Mouse (Mus musculus) CD4-positive helper T cell, adult 2 months (primary cell): ENCODE measurements around the gene Chrm3.
A peak's percentile ranks its signal among the peaks of the same experiment; 100 is the strongest.

Experiments
- DNase-seq: peaks from one replicate; pipeline ENCODE4 v3.0.0-alpha.2; 2012; ENCODE audit warnings: low read depth, missing footprints, low spot score

Gene Chrm3

DNA sequence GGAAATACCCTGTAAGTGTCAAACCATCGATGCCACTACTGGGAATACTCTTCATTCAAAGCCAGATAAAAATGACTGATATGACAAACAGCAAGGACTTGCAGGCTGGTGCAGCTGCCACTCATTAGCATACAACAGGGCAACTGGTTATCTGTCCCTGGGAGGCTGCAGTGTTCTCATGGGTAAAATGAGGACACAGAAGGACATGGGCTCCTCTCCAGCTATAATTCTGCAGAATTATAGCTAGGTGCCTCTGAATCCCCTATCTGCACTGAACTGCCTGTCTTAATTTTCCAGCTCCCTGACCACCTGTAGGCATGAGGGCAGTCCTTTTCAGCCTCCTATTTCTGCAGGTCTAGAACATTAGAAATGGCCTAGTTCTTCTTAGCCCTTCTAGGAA lies 463.4 kb downstream of the Chrm3 start:
- DNase-seq: no peak

DNA sequence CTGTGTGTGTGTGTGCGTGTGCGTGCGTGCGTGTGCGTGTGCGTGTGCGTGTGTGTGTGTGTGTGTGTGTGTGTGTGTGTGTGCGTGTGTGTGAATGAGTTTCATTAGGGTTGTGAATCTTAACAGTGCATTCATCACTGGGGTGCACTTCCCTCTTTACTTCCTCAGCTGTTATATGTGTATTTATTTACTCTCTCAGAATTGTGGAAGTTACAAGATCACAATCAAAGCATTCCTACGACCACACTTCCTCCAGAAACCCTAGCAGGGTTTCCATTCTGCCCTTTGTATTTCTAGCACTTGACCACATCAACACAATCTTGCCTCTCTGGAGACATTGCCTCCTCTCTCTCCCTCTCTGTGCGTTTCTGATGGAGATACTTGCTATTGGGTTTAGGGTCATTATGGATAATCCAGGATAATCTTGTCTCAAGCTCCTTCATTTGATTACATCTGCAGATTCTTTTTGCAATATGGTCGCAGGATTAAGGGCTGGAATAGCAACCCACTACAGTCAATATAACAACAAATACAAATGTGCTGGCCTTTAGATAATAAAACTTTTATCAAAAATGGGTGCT lies 465.5 kb downstream of the Chrm3 start:
- DNase-seq: no peak

DNA sequence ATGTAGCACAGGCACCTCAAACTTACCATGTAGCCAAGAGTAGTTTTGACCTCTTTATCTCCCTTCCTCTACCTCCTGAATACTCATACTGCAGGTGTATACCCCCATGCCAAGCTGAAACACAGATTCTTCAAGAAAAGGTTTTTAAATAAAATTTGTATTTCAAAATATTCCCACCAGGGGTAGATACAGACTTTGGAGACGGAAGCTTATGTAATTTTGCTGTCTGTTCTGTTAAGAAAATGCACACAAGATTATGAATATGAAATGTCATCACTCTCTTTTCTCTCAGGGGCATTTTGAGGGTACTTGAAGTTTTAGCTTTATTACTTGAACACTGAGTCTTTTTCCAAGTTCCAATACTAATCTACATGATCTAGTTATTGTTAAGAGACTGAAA lies 469.6 kb downstream of the Chrm3 start:
- DNase-seq: no peak

DNA sequence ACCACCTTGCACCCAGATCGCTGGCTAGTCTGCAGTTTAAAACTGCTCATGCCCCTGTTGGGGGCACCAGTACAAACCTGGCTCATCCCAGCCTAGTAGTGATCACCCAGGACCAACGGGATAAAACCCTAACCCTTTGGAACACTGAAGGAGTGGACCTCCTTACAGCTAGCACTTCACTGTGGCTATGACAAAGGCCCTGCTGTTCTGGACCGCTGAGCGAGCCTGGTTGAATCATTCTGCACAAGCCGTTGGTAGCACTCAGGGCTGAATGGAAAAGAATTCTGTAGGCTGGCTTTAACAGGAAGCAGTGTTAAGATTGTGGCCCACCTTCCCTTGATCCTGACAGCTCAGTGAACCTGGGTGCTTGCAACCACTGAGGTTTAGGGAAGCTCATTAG lies 470.2 kb downstream of the Chrm3 start:
- no peak for DNase-seq

DNA sequence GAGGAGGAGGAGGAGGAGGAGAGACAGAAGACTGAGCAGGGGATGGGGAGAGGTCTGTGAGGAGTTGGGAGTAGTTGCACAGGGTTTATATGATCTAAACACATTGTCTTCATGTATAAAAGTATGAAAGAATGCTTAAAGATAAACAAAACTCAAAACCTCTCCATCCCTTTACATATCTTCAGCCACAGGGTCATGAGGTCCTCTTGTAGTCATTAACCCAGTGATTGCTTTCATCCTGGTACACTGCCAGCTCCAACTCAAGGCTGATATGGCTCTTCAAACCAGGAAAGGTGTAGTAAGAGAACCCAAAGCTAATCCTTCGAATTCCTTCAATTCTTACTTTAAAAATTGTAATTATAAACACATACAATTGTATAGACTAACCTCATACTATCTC lies 470.7 kb downstream of the Chrm3 start:
- no peak for DNase-seq

DNA sequence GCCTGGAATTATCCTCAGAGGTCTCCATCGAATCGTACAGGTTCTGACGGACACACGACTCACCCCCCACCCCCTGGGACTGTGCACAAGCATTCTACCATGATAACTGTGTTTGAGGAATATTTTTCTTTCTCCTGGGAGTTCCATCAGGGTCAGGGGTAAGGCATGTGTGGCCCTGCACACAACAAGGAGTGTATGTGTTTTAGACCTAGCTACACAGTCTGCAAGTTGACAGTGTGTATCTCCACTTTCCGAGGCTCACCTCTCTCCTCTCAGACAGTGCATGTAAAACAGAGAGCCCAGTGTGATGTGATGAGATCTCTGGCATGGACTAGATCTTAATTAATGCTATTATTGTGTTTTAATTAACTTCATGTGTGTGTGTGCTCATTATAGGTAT lies 472.4 kb downstream of the Chrm3 start:
- DNase-seq: no peak

DNA sequence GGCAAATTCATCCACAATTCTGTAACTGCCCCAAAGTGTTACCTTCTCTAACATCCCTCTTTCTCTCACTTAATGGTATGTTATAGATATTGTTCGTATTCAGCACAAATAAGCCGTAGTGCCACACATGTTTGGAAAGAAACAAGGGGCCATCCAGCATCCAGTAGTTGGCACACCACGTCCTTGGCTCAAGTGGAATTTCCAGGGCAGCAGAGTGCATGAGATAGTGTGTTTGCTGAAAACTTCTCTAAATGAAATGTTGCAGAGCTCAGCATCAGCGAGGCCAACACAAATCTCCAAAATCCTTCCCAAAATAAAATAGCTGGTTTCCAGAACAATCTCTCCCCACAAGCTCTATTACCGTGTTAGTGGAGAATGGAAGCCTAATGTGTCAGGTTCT lies 473.4 kb downstream of the Chrm3 start:
- no peak for DNase-seq

DNA sequence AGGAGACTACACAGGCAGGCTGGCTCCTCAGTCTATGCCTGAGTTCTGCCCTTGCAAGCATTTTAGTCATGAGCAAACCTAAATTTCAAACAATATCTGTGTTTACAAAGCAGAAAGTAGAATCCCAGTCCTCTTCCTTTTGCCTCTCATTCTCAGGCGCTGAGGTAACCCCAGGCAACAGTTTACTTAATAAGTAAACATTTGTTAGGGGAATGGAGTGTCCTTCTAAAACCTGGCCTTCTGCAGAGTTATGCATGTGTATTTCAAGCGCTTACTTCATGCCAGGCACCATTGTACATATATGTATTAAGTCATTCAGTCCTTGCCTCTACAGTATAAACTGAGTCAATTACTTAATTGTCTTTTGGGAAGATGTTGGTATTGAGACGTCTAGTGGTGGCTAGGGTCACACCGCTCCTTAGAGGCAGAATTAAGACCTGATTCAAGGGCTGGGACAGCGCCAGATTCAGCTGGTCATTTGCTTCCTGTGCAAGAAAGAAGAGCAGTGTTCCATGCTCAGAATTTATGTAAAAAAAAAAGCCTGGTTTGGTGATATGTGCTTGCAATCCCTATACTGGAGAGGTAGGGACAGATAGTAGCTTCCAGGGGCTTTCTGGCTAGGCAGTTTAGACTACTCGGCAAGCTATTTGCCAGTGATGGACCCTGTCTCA lies 474.0 kb downstream of the Chrm3 start:
- no peak for DNase-seq

DNA sequence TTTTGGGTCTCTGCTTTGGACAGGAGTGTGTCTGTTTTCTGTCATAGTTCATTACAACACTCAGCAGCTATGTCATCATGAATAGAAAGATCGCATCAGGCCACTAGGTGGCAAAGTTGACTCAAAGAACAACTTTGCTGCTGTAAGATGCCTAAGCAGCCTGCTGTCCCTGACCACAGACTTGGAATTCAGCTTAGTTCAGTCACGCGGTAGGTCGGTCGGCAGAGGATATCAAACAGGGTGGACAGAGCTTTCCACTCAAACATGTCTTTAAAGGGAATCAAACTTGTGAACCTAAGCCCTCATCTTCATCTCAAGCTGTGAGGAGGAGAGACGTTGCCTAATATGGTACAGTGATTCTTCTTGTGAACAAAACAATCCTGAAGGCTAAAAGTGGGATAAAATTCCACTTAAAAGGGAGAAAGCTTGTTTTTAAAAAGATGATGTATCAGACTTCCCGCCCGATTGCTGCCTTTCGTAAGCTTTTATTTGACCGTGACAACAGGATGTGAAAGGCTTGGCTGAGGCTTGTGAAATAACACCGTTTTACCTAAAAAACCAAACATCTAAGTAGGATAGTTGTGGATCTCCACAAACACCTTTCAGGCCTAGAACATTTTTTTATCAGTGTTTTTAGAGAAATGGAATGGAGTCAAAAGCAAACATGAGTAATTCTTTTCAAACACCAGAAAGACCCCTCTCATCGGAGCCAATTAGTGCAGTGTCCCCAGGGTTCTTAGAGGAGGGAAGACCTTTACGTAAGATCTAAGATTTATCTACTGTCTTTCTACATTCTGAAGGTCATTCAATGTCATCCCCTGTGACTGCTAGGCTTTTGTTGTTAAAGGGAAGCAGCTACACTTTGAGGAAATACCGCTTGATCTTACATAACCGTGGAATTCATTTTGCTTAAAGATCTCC lies 478.0 kb downstream of the Chrm3 start:
- DNase-seq: peak; percentile 57

DNA sequence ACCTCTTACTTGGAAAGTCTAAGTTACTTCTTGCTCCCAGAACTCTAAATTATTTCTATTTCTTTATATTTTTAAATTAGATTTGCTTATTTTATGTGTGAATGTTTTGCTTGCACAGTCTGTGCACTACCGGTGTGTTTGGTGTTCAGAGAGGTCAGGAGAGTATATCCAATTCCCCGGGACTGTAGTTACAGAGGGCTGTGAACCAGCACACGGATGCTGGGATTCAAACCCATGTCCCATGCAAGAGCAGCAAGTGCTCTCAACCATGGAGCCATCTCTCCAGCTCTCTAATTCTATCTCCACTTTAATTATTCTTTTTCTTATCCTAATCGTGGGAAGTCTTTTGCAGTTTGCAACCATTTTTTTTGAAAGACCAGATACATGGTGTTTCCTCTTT lies 478.7 kb downstream of the Chrm3 start:
- no peak for DNase-seq

DNA sequence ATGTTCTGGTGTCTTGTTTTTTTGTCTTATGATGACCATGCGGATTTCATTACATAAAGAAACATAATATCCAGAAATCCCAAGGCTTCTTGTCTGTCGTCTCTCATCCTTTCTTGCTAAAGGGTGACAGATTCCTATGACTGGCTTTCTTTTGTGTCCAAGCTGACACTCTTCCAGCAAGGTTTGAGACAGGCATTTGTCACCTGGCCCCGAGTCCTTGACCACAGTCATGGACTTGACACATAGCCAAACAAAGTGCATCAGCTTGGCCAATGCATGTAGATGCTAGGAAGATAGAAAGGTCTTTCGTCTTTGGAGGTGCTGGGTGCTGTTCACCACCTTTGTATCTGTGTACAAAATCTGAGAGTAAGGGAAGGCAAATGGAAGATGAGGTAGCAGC lies 480.2 kb downstream of the Chrm3 start:
- no peak for DNase-seq

DNA sequence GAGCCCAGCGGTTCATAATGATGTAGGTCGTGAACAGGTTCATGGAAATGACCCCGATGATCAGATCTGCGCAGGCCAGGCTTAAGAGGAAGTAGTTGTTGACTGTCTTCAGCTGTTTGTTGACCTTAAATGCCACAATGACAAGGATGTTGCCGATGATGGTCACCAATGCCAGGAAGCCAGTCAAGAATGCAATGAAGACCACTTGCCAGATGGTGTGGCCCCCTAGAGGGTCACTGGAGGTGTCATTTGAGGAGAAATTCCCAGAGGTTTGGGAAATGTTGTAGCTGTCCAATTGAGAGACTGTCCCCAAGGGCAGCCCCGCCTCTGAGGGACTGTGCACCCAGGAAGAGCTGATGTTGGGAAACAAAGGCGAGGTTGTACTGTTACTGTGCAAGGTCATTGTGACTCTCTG lies 482.0 kb downstream of the Chrm3 start:
- DNase-seq: no peak

DNA sequence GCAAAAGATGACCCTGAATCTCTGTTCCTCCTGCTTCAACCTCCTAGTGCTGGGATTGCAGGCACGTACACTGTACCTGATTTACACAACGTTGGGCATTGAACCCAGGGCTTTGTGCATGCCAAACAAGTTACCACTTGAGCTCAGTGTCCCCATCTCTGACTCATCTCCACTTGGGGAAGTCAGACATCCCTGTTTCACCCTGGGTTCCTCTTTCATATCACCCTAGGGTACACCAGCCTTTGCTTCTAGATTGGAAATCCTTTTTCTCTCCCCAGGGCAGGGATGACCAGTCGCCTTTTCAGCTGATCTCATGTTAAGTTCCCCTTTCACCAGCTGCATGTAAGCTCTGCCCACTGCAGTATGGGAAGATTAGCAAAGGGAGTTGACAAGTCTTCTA lies 487.3 kb downstream of the Chrm3 start:
- DNase-seq: no peak

DNA sequence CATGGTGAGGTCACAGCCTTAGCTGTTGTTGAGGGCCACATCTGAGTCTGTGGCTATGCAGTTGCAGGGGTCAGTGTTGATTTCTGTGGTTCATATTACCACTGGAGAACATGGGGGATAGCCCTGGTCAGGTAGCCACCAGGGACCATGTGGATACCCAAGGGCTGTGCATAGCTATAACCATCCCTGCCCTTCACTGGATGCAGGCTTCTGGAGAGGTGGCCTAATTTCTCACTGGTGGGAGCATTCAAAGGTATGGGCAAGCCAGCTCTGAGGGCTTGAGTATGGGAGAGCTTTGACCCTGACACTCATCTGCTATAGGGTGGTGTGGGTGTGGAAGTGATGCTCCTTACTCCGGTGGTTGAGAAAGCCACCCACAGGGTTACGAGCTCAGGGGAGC lies 494.5 kb downstream of the Chrm3 start:
- DNase-seq: no peak

DNA sequence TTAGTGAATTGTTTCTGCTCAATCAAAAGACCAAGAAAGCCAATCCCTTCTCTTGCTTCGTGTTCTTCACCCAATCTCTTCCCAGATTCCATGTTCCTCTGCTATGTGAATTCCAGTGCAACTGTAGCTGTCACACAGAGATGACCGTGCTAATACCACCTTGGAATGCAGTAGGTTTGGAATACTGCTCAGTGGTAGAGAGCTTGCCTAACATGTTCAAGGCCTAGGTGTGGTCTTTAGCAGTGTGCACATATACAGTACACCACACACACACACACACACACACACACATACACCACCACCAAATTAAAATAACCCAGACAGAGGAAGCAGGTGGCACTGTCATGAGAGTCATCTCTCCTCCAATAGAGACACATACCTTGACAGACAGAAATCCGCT lies 513.1 kb downstream of the Chrm3 start:
- no peak for DNase-seq

DNA sequence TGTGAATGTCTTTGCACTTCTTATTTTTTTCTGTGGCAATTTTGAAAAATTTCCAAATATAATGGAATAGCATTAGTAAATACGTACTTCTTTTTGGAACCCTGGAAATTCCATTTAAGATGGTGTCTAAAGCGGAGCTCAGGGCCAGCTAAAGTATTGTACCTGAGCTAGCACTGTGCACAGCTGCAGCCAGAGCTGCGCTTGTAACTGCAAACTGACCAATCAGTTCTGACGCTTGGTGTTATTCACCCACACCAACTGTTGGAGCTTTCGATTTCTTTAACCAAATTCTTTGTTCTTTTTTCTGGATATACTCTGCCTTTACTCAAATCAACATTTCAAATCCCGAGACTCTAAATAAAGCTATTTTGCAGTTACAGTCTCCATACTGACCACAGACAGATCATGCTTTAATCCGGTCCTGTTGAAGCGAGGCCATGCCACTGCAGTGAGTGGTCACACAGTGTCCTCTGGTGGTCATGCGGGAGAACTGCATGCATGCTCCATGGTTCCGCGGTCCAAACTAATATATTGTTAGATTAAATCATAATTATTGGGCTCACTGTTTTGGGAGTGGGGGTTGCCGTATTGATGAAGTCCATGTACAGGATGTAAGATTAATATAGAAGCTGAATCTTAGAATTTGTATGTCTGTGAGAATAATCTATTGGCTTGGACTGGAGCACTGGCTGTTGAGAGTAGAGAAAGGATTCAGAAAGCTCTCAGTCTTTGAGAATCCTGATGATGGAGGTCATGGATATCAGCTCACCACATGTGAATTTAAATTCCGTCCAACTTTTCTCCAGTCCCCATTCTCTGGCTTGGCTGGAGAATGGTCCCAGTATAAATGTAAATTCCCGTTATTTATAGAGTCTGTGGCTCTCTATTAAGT lies 513.9 kb downstream of the Chrm3 start:
- peak; percentile 35 for DNase-seq

DNA sequence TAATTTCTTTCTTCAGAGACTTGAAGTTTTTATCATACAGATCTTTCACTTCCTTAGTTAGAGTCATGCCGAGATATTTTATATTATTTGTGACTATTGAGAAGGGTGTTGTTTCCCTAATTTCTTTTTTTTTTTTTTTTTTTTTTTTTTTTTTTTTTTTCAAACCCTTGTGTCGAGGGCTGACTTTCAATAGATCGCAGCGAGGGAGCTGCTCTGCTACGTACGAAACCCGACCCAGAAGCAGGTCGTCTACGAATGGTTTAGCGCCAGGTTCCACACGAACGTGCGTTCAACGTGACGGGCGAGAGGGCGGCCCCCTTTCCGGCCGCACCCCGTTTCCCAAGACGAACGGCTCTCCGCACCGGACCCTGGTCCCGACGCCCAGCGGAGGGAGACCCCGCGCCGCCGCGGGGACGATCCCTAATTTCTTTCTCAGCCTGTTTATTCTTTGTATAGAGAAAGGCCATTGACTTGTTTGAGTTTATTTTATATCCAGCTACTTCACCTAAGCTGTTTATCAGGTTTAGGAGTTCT lies 526.4 kb downstream of the Chrm3 start:
- DNase-seq: peak; percentile 58

DNA sequence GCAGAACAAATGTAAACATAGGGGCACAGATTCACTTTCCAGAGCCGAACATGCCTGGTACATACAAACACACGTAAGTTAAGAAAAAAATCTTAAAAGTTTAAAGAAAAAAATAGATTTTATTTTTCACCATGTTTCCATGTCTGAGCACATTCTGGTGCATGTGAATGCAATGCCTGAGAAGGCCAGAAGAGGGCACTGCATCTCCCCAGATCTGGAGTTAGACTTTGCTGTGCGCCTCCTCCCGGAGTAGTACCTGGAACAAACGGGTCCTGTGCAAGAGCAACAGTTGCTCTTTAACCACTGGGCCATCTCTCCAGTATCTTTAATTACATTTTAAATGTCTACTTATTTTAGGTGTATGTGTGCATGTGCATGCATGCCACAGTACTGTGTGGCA lies 534.4 kb downstream of the Chrm3 start:
- peak; percentile 8 for DNase-seq
